Mouse (Mus musculus) layer of hippocampus, adult 11-12 months (tissue): ENCODE data around the gene Zfp352.
"Not testable (repeated sequence)": the region's sequence is repeated elsewhere in the genome, so short reads cannot be mapped to it uniquely, and the experiment has no call there.

Source experiments
- DNase-seq: peaks from one replicate; pipeline ENCODE4 v3.0.0; 2022; ENCODE audit warnings: low spot score

Gene Zfp352

DNA sequence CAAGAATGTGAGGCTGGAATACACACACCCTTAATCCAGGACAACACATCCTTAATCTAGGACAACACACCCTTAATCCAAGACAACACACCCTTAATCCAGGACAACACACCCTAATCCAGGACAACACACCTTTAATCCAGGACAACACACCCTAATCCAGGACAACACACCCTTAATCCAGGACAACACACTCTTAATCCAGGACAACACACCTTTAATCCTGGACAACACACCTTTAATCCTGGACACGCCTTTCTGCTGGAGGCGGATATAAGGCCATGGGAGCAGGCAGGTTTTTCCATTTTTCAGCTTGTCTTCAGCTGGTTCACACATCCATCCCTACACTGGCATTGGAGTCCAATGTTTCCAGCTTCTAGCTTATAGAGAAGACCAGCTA is at the start of gene Zfp352:
Gene Zfp352, plus strand, starts transcription at position 301 of the 400 bp plus-strand sequence.
- no peak for DNase-seq

DNA sequence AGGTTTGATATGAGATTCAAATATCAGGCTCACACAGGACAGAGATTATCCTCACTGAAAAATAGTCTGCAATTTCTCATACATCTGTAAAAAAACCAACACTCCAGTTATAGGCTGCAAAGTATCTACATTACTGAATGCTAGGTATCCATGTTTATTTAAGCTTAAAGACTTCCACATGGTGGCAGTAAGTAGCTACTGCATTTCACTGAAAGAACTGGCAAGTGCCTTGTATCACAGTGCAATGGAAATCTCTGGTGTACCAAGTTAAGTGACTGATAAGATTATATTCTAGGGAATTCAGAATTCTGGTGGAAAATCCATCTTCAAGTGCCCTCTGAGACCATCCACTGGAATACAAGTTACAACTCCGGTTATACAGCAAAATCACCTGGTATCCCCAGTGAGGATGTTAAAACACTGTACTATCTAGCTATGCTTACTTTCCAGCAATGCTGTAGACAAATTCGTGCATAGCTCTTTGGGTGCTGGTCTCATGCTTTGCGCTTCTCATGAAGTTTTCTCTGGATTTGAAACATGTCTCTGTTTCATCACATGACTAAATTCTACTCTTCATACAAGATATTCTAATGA is 47.6 kb upstream of the Zfp352 start:
- peak; percentile 11 for DNase-seq

- no peak for DNase-seq
Observed at GRCm38 (mm10) chr4:90174036-90174435, 44.6 kb upstream of the Zfp352 start.

GRCm38 (mm10) chr4:90203421-90203820 is 15.2 kb upstream of the Zfp352 start:
- no peak for DNase-seq

GRCm38 (mm10) chr4:90211475-90211874 is 7.1 kb upstream of the Zfp352 start:
- no peak for DNase-seq

DNA sequence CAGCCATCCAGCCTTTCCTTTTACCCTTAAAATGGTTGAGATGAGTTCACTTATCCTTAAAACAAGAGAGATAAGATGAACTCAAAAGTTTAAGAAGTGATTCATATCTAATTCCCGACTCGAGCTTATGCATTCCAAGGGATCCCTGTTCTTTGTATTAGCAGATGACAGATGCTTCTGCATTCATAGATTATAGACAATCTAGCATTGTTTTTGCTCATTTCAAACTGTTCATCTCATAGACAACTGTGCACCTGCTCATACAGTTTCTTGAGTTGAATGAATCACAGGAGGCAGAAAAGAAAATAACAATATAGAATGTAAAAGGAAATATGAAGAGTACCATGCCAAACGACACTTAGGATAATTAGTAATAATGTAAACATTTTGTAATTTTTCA is 6.5 kb upstream of the Zfp352 start:
- DNase-seq, result no peak

DNA sequence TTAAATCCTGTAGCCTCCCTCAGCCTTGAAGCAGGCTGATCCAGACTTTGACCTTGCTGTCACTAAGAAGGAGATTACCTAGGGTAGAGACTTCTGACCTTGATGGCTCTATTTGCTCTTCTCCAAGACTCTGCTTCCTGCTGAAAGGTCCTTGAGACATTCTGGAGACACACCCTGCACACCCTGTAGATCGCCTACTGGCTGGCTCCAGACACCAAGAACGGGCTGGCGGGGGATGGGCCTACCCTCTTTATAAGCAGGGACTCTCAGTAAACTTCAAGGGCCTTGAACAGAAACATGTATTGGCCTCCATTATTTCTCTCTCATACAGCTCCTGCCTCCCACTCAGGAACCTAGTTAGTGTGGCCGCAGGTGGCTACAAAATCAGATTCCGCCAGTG is 17.0 kb downstream of the Zfp352 start:
- not testable (repeated sequence) for DNase-seq

DNA sequence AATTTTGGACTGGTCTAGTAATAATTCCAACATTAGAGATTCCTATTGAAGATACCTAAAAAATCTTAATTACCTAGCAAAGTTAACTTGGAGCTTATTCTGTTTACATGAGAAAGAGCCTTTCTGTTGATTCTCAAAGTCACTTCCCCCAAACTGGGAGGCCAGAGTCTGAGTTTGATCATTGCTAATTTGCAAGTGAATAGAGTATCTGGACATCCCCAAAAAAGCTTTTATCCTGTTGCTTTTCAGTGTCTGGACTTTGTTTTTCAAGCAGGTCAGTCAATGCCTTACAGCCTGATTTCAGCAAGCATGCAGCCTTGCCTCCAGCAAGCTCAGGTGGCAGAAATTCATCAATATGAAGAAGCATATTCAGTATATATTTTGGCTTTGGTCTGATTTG is 51.2 kb downstream of the Zfp352 start:
- DNase-seq, result no peak
